Mouse (Mus musculus) forebrain, embryonic 12.5 days (tissue): ENCODE results near the gene Trim80. TPM values are rescaled to one million over a fixed set of nuclear protein-coding genes. Genes with fewer than 3 reads are reported as not detected.

Experiments
- ATAC-seq: fragments of 200-750 bp; cut with Nextera tagmentation; 2 replicates; pipeline ENCODE4 v1.8.0; 2017; ENCODE audit warnings: moderate TSS enrichment; ENCODE audit not compliant: low FRiP score
- H3K27ac ChIP-seq: fragments of 300-500 bp; sonication (generic); 2 replicates; pipeline ENCODE4 v1.5.1; 2016; ENCODE audit warnings: mild to moderate bottlenecking
- H3K27me3 ChIP-seq: fragments of 300-500 bp; sonication (generic); 2 replicates; pipeline ENCODE4 v1.6.1; 2016; ENCODE audit warnings: mild to moderate bottlenecking
- H3K36me3 ChIP-seq: fragments of 300-500 bp; sonication (generic); replicated peaks from 2 replicates; pipeline ENCODE4 v1.6.1; 2016; ENCODE audit warnings: mild to moderate bottlenecking
- H3K4me1 ChIP-seq: fragments of 300-500 bp; sonication (generic); 2 replicates; pipeline ENCODE4 v1.6.1; 2016
- H3K4me2 ChIP-seq: fragments of 300-500 bp; sonication (generic); 2 replicates; pipeline ENCODE4 v1.6.1; 2016; ENCODE audit warnings: mild to moderate bottlenecking, moderate library complexity
- H3K4me3 ChIP-seq: fragments of 300-500 bp; sonication (generic); replicated peaks from 2 replicates; pipeline ENCODE4 v1.5.1; 2016; ENCODE audit warnings: mild to moderate bottlenecking
- H3K9ac ChIP-seq: fragments of 300-500 bp; sonication (generic); 2 replicates; pipeline ENCODE4 v1.6.1; 2016; ENCODE audit warnings: mild to moderate bottlenecking
- H3K9me3 ChIP-seq: fragments of 300-500 bp; sonication (generic); 2 replicates; pipeline ENCODE4 v1.6.1; 2016
- WGBS: fragments of 180-500 bp; shearing (Covaris S2); methylation state at CpG from one replicate; pipeline ENCODE4 v1.1.7; 2016; 5-methylcytosine and 5-hydroxymethylcytosine counted together
- polyA plus RNA-seq: library from polyadenylated mRNA; unstranded; fragments of >200 nt; fragmentation: Nextera tagmentation; extraction: Ambion mirVana; gene quantifications from 2 replicates; pipeline ENCODE4 v1.2.1, GENCODE M21; 2016

Trim80 gene
- polyA plus RNA-seq, 1 experiment from 2014 or later: not detected

DNA sequence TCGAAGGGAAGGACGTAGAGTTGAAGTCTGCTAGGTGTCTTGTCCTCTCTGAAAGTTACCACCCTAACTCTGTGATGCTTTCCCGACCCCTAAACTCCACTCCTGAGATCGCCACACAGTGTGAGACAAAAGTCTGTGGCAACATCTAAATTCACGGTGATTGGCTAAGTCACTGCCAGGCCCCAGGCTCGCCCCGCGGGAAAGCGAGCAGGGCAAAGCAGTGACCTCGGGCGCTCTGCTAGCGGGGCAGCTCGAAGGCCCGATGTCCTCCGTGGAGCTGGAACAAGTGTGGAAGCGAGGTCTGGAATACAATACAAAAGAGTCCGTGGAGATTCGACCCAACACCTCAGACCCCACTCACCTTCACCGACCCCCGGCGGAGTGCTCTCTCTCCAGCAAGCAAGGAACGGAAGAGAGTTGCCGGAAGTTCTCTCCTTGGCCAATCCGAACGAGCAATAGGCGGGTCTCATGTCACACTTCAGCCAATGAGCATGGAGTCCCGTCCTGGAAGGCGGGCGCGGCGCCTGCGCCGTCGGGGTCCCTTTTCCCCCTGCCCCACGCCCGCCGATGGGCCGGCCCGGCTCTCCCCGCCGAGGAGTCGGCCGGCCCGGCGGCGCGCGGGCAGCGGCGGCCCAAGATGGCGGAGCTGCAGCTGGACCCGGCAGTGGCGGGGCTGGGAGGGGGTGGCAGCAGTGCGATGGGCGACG is 20.7 kb upstream of the Trim80 start, which contains the start of the genes Atp5h and Kctd2:
Atp5h (minus strand) TSS at position 432 of the 707 bp plus-strand sequence.
Kctd2 (plus strand) TSS at position 598 of the 707 bp plus-strand sequence.
- peak within 1 kb of the TSS; percentile 95 for H3K4me3 ChIP-seq
- peak within 1 kb of the TSS; percentile 92 for H3K27ac ChIP-seq
- H3K27me3 ChIP-seq: no peaks in the 10 kb centered on the region
- H3K9ac ChIP-seq: peak within 1 kb of the TSS; percentile 98
- peak within 1 kb of the TSS; percentile 97 for H3K4me2 ChIP-seq
- WGBS: under 1% methylated on average over 55 of the region's 56 CpGs
- H3K36me3 ChIP-seq: peaks cover 50% of the 10 kb centered on the region
- H3K4me1 ChIP-seq: peaks cover 32% of the 10 kb centered on the region
- peak; percentile 98 for ATAC-seq
- H3K9me3 ChIP-seq: no peaks in the 10 kb centered on the region

DNA sequence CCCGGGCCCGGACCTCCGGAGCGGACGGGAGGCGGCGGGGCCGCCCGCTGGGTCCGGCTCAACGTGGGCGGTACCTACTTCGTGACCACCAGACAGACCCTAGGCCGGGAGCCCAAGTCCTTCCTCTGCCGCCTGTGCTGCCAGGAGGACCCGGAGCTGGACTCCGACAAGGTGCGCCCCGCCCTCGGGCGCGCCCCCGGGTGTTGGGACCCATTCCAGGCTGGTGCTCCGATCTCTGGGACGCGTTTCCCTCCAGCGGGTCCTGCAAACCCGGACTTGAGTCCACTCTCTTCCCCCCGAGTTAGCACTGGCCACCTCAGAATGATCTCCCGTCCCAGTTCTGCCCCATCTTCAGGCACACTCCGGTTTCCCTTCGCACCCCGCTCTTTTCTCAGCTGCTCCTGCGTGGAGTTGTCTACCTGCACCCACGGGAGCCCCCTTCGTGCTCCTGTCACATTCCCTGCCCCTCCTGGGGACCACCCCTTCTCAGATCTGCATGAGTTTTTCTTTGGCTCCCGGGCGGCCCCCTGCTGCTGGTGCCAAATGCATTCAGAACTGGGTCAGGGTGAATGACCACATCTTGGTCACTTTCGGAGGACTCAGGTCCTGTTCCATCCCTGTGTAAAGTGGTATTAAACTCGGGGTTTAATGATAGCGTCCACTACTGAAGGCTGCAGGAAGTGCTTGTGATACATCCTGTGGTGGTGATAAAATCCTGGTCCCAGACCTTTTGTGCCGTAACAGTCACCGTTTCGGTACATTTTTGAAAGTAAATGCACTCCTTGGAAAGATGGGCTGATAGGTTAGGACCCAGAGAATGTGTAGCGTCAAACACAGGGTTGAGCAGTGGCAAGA is 19.8 kb upstream of the Trim80 start:
- peak overlapping the region; percentile 98 for H3K9ac ChIP-seq
- H3K27ac ChIP-seq: peak overlapping the region; percentile 92
- peak; percentile 71 for ATAC-seq
- peak overlapping the region; percentile 97 for H3K4me2 ChIP-seq
- H3K9me3 ChIP-seq: no peaks in the 10 kb centered on the region
- H3K4me1 ChIP-seq: peaks cover 32% of the 10 kb centered on the region
- 4% methylated on average over 42 of the region's 45 CpGs for WGBS
- no peaks in the 10 kb centered on the region for H3K27me3 ChIP-seq
- H3K4me3 ChIP-seq: peak overlapping the region; percentile 95
- peaks cover 50% of the 10 kb centered on the region for H3K36me3 ChIP-seq

- H3K27me3 ChIP-seq: no peaks in the 10 kb centered on the region
- peak overlapping the region; percentile 97 for H3K4me2 ChIP-seq
- 79% methylated on average over 1 of the region's 1 CpGs for WGBS
- H3K27ac ChIP-seq: no peak overlapping the region
- peaks cover 50% of the 10 kb centered on the region for H3K36me3 ChIP-seq
- H3K4me3 ChIP-seq: peak overlapping the region; percentile 95; the same call in 1 of the 2 replicates
- ATAC-seq: no peak
- no peak overlapping the region for H3K9ac ChIP-seq
- no peaks in the 10 kb centered on the region for H3K9me3 ChIP-seq
- peaks cover 32% of the 10 kb centered on the region for H3K4me1 ChIP-seq
Observed at GRCm38 (mm10) chr11:115421328-115421727, 19.0 kb upstream of the Trim80 start.

DNA sequence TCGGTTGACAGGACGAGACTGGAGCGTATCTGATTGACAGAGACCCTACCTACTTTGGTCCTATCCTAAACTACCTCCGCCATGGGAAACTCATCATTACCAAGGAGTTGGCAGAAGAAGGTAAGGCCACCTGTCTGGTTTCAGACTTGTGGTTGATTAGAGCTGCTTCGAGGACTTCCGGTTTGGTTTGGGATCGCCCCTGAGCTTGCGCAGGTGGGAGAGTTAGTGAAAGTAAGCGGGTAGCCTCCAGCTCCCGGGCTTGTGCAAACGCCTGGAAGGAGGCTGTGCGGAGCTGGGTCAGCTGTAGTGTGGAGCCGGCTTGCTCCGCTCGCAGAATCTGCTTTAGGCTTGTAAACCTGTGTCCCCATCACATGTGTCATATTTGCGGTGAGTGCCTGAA is 18.4 kb upstream of the Trim80 start:
- Histone ChIP-seq H3K27ac (no peak overlapping the region), H3K4me2 (no peak overlapping the region), H3K9me3 (no peaks in the 10 kb centered on the region), H3K36me3 (peaks cover 49% of the 10 kb centered on the region), H3K27me3 (no peaks in the 10 kb centered on the region), H3K4me1 (peaks cover 32% of the 10 kb centered on the region), H3K4me3 (no peak overlapping the region), H3K9ac (no peak overlapping the region)
- 92% methylated on average over 16 of the region's 16 CpGs for WGBS
- ATAC-seq: no peak

DNA sequence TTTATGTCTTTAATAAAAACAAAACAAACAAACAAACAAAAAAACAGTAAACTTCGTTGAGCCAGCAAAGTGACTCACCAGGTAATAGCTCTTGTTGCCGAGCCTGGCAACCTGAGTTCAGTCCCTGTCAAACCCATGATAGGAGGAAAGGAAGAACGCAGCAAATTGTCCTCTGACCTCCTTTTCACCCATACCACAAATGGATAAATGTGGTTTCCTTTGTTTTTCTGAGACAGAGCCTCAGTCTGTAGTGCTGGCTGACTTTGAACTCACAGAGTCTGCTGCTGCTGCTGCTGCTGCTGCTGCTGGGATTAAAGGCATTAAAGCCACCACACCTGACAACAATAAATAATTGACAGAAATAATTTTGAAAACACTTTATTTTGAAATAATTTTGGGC is 17.3 kb upstream of the Trim80 start:
- Histone ChIP-seq H3K4me3 (no peak overlapping the region), H3K4me1 (peaks cover 38% of the 10 kb centered on the region), H3K36me3 (peaks cover 43% of the 10 kb centered on the region), H3K9me3 (no peaks in the 10 kb centered on the region), H3K9ac (no peak overlapping the region), H3K27ac (no peak overlapping the region), H3K27me3 (no peaks in the 10 kb centered on the region), H3K4me2 (no peak overlapping the region)
- WGBS: 88% methylated on average over 3 of the region's 3 CpGs
- ATAC-seq: no peak

DNA sequence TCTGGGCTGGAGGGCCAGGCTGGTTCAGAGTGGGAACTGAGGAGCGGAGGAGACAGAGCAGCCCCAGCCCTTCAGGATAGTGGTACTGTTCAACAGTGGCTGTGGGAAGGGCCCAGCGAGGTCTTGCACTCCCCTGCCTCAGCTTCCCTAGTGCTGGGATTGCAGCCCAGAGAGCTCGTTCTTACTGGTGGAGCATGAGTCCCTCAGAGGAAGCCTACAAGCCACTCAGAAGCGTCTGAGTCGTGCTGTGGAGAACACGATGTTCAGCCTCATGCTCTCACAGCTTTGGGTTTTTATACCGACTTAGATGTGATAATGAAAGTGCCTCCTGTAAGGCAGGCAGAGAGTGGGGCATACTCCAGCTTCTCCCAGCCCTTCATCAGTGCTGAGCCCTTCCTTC is 15.7 kb upstream of the Trim80 start:
- Histone ChIP-seq H3K4me3 (no peak overlapping the region), H3K27ac (no peak overlapping the region), H3K4me1 (peaks cover 27% of the 10 kb centered on the region), H3K9me3 (no peaks in the 10 kb centered on the region), H3K4me2 (no peak overlapping the region), H3K36me3 (peaks cover 57% of the 10 kb centered on the region), H3K27me3 (no peaks in the 10 kb centered on the region), H3K9ac (no peak overlapping the region)
- WGBS: 89% methylated on average over 7 of the region's 7 CpGs
- no peak for ATAC-seq

GRCm38 (mm10) chr11:115425671-115426070 is 14.7 kb upstream of the Trim80 start:
- WGBS: 91% methylated on average over 6 of the region's 6 CpGs
- H3K27me3 ChIP-seq: no peaks in the 10 kb centered on the region
- H3K4me1 ChIP-seq: peaks cover 26% of the 10 kb centered on the region
- no peak for ATAC-seq
- no peak overlapping the region for H3K4me3 ChIP-seq
- H3K27ac ChIP-seq: no peak overlapping the region
- peaks cover 67% of the 10 kb centered on the region for H3K36me3 ChIP-seq
- no peaks in the 10 kb centered on the region for H3K9me3 ChIP-seq
- H3K4me2 ChIP-seq: no peak overlapping the region
- no peak overlapping the region for H3K9ac ChIP-seq

DNA sequence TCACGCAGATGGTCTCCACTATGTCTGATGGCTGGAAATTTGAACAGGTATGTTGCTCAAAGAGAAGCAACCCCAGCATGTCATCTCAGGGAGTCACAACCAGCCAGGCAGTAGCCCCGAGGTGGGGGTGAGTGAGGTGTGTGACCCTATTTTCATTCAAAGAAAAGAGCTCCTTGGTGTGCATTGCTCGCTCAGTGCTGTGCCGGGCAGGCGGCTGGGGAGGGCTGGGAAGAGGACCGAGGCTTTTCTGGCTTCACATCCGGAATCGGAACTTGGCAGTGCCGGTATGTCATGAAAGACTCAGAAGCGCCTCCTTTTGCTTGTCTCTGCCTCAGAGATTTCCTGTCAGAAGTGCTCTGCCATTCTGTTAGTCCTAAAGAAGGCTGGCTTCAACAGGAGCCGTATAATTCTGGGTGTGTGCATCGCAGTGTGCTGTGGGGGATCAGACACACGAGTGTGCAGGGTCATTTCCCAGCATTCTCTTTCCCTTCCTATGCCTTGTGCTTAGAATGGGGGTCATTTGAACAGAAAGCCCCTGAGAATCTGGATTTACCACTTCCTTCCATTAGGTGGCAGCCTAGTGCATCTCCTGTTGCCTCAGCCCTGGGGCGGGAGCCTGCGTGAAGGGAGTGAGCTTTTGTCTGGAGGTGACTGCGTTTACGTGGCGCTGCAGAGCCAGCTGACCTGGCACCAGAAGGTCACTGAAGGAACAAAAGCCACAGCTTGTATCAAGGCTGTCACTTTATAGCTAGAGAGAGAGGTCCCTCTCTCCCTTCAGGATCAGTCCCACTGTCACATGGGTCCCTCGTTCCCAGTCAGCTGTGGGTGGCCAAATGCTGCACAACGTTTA is 12.6 kb upstream of the Trim80 start:
- peaks cover 12% of the 10 kb centered on the region for H3K4me1 ChIP-seq

DNA sequence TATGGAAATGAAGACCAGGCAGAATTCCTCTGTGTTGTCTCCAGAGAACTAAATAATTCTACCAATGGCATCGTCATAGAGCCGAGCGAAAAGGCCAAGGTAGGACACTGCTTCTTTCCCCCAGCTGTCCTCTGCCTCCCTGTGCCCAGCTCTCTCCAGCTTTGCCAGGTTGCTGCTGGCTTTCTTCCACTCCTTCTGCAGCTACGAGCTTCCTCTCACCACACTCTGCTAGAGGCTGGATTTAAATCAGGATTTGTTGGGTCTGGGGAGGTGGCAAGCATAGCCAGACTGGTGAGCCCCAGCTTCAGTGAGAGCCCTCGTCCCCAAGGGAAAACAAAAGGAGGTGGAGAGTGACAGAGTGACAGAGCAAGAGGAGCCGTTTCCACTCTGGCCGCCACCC is 11.0 kb upstream of the Trim80 start:
- no peak for ATAC-seq
- Histone ChIP-seq H3K4me1 (peaks cover 12% of the 10 kb centered on the region), H3K9me3 (no peaks in the 10 kb centered on the region), H3K4me3 (no peak overlapping the region), H3K4me2 (no peak overlapping the region), H3K27me3 (no peaks in the 10 kb centered on the region), H3K36me3 (peaks cover 78% of the 10 kb centered on the region), H3K27ac (no peak overlapping the region), H3K9ac (no peak overlapping the region)
- 92% methylated on average over 7 of the region's 7 CpGs for WGBS

More for the DNA sequence above, 12.6 kb upstream of the Trim80 start:
- 30% methylated on average over 20 of the region's 20 CpGs for WGBS
- ATAC-seq: peak; percentile 65
- Histone ChIP-seq H3K9me3 (no peaks in the 10 kb centered on the region), H3K27me3 (no peaks in the 10 kb centered on the region), H3K4me3 (no peak overlapping the region), H3K36me3 (peaks cover 79% of the 10 kb centered on the region), H3K4me2 (peak overlapping the region; percentile 34; the same call in 1 of the 2 replicates), H3K9ac (no peak overlapping the region), H3K27ac (peak overlapping the region; percentile 56)

- whole genome bisulfite sequencing: 96% methylated on average over 6 of the region's 6 CpGs
- Histone ChIP-seq H3K36me3 (peaks cover 67% of the 10 kb centered on the region), H3K9me3 (no peaks in the 10 kb centered on the region)
Observed at GRCm38 (mm10) chr11:115430561-115430960, 9.8 kb upstream of the Trim80 start.

DNA sequence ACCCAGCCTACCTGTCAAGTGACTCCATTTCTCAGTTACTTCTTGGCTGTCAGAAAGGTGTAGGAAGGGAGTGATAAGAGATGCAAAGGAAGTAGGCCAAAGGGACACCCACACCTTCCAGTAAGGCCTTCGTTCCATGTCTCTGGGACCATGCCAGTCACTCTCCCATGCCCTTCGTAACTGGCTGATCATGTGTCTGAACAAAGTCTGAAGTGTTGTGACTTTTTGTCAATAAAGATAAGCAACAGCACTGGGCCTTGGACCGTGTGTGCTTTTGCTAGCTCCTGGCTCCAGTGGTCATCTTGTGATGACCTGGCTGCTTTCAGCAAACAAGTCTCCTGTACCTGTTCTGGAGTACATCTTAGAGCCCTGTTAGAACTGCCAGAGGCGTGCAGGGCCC is 7.5 kb upstream of the Trim80 start:
- Histone ChIP-seq H3K27me3 (peaks cover 8% of the 10 kb centered on the region; the same call in 1 of the 2 replicates), H3K4me2 (no peak overlapping the region), H3K4me3 (no peak overlapping the region), H3K9me3 (no peaks in the 10 kb centered on the region), H3K27ac (no peak overlapping the region), H3K36me3 (peaks cover 49% of the 10 kb centered on the region), H3K4me1 (peaks cover 18% of the 10 kb centered on the region), H3K9ac (no peak overlapping the region)
- no peak for ATAC-seq
- WGBS: 81% methylated on average over 4 of the region's 4 CpGs

More at GRCm38 (mm10) chr11:115430561-115430960, 9.8 kb upstream of the Trim80 start:
- H3K27me3 ChIP-seq: peaks cover 8% of the 10 kb centered on the region; the same call in 1 of the 2 replicates
- no peak overlapping the region for H3K9ac ChIP-seq
- no peak overlapping the region for H3K27ac ChIP-seq
- peaks cover 15% of the 10 kb centered on the region for H3K4me1 ChIP-seq
- ATAC-seq: no peak
- no peak overlapping the region for H3K4me3 ChIP-seq
- no peak overlapping the region for H3K4me2 ChIP-seq
